Mouse (Mus musculus) monocyte, adult 5-6 weeks (primary cell): ENCODE measurements around the gene Tenm3. TPM values are rescaled to one million over a fixed set of nuclear protein-coding genes. Genes with fewer than 3 reads are reported as not detected.

Experiments
- ATAC-seq: fragments of 153-309, 156-312 bp; replicated peaks from 2 replicates; pipeline ENCODE4 v1.8.0; 2017; ENCODE audit warnings: mild to moderate bottlenecking; ENCODE audit not compliant: low TSS enrichment, insufficient number of reproducible peaks, severe bottlenecking, poor library complexity, low FRiP score
- total RNA-seq: library from RNA; stranded (forward); fragments of 200-1000, 200-491, 200-594 nt; gene quantifications from 3 replicates; pipeline ENCODE4 v1.2.3, GENCODE M21; 2017

The Tenm3 gene
- total RNA-seq, 1 experiment from 2014 or later, result not detected

- no peak for ATAC-seq
These were observed 502.5 kb downstream of the Tenm3 start for GRCm38 (mm10) chr8:48341276-48341675.

- ATAC-seq, result no peak
These were observed 521.0 kb downstream of the Tenm3 start for GRCm38 (mm10) chr8:48322655-48323265.

GRCm38 (mm10) chr8:48322240-48322639, 521.5 kb downstream of the Tenm3 start:
- ATAC-seq, result no peak

- ATAC-seq, result no peak
These were observed 524.1 kb downstream of the Tenm3 start for GRCm38 (mm10) chr8:48319674-48320073.

- no peak for ATAC-seq
These were observed 526.3 kb downstream of the Tenm3 start for GRCm38 (mm10) chr8:48317498-48317897.

- ATAC-seq, result no peak
These were observed 528.1 kb downstream of the Tenm3 start for GRCm38 (mm10) chr8:48315605-48316004.

- no peak for ATAC-seq
These were observed 529.8 kb downstream of the Tenm3 start for GRCm38 (mm10) chr8:48313985-48314368.

- no peak for ATAC-seq
These were observed 530.4 kb downstream of the Tenm3 start for GRCm38 (mm10) chr8:48313210-48313984.

GRCm38 (mm10) chr8:48311706-48312105, 532.0 kb downstream of the Tenm3 start:
- no peak for ATAC-seq

GRCm38 (mm10) chr8:48310240-48310849, 533.4 kb downstream of the Tenm3 start:
- ATAC-seq, result no peak

GRCm38 (mm10) chr8:48309191-48309987, 534.4 kb downstream of the Tenm3 start:
- ATAC-seq, result no peak

GRCm38 (mm10) chr8:48304224-48304623, 539.5 kb downstream of the Tenm3 start:
- no peak for ATAC-seq

- ATAC-seq, result no peak
These were observed 543.1 kb downstream of the Tenm3 start for GRCm38 (mm10) chr8:48300613-48301037.

- ATAC-seq, result no peak
These were observed 543.7 kb downstream of the Tenm3 start for GRCm38 (mm10) chr8:48300061-48300460.

GRCm38 (mm10) chr8:48299341-48299740, 544.4 kb downstream of the Tenm3 start:
- ATAC-seq, result no peak

- no peak for ATAC-seq
These were observed 547.4 kb downstream of the Tenm3 start for GRCm38 (mm10) chr8:48296371-48296770.

GRCm38 (mm10) chr8:48295558-48295957, 548.2 kb downstream of the Tenm3 start:
- ATAC-seq, result no peak

- ATAC-seq, result no peak
These were observed 550.0 kb downstream of the Tenm3 start for GRCm38 (mm10) chr8:48293797-48294196.

GRCm38 (mm10) chr8:48285432-48285831, 558.3 kb downstream of the Tenm3 start:
- no peak for ATAC-seq
